Mouse (Mus musculus) myocyte (in vitro differentiated cells): ENCODE measurements around the gene Dkk1. TPM values are rescaled to one million over a fixed set of nuclear protein-coding genes. Genes with fewer than 3 reads are reported as not detected.

Source experiments
- H3K27me3 ChIP-seq: one replicate; pipeline ENCODE4 v1.6.1; 2011; ENCODE audit not compliant: control insufficient read depth, insufficient read depth, insufficient read length
- H3K36me3 ChIP-seq: one replicate; pipeline ENCODE4 v1.6.1; 2011; ENCODE audit not compliant: control insufficient read depth, insufficient read depth
- H3K4me2 ChIP-seq: one replicate; pipeline ENCODE4 v1.6.1; 2011; ENCODE audit warnings: low read depth, control low read depth
- H3K4me3 ChIP-seq: one replicate; pipeline ENCODE4 v1.5.1; 2011; ENCODE audit warnings: mild to moderate bottlenecking, control low read depth, moderate library complexity
- H3K79me2 ChIP-seq: one replicate; pipeline ENCODE4 v1.6.1; 2011; ENCODE audit not compliant: control insufficient read depth, insufficient read depth
- H3ac ChIP-seq: one replicate; pipeline ENCODE4 v1.6.1; 2011; ENCODE audit not compliant: control insufficient read depth, insufficient read length
- CEBPB ChIP-seq: IDR thresholded peaks from 2 replicates; pipeline ENCODE4 v1.6.1; 2011; ENCODE audit warnings: mild to moderate bottlenecking, moderate library complexity; ENCODE audit not compliant: poor library complexity, insufficient read depth, severe bottlenecking
- E2F4 ChIP-seq: IDR thresholded peaks from one replicate; pipeline ENCODE4 v1.6.1; 2011; ENCODE audit warnings: mild to moderate bottlenecking, control low read depth, moderate library complexity; ENCODE audit not compliant: insufficient read depth
- MAX ChIP-seq: IDR thresholded peaks from one replicate; pipeline ENCODE4 v1.6.1; 2011; ENCODE audit warnings: low read depth, mild to moderate bottlenecking, control low read depth
- MYOD1 ChIP-seq, 3 experiments: IDR thresholded peaks; one replicate each; pipeline ENCODE4 v1.6.1; 2011; ENCODE audit warnings: control low read depth in 2 of 3, low read depth in 2 of 3, mild to moderate bottlenecking in 2 of 3, moderate library complexity in 1 of 3; ENCODE audit not compliant: insufficient read length in 2 of 3, control insufficient read depth in 1 of 3
- MYOG ChIP-seq, 3 experiments: IDR thresholded peaks; one replicate each; pipeline ENCODE4 v1.6.1; 2011; ENCODE audit warnings: control low read depth in 2 of 3, low read depth in 2 of 3, mild to moderate bottlenecking in 2 of 3; ENCODE audit not compliant: insufficient read length in 2 of 3, control insufficient read depth in 1 of 3, insufficient read depth in 1 of 3
- POLR2A ChIP-seq: IDR thresholded peaks from one replicate; pipeline ENCODE4 v1.6.1; 2011; ENCODE audit warnings: low read depth, mild to moderate bottlenecking, control low read depth, moderate library complexity; ENCODE audit not compliant: insufficient read length
- POLR2AphosphoS2 ChIP-seq: IDR thresholded peaks from one replicate; pipeline ENCODE4 v1.6.1; 2011; ENCODE audit warnings: low read depth, control low read depth; ENCODE audit not compliant: insufficient read length
- REST ChIP-seq: IDR thresholded peaks from one replicate; pipeline ENCODE4 v1.6.1; 2011; ENCODE audit warnings: mild to moderate bottlenecking, control low read depth, moderate library complexity; ENCODE audit not compliant: insufficient read depth, insufficient read length
- SRF ChIP-seq: IDR thresholded peaks from one replicate; pipeline ENCODE4 v1.6.1; 2011; ENCODE audit warnings: low read depth; ENCODE audit not compliant: control insufficient read depth, insufficient read length
- TCF12 ChIP-seq: IDR thresholded peaks from one replicate; pipeline ENCODE4 v1.6.1; 2011; ENCODE audit warnings: mild to moderate bottlenecking, control low read depth; ENCODE audit not compliant: poor library complexity, insufficient read depth, severe bottlenecking
- TCF3 ChIP-seq: IDR thresholded peaks from one replicate; pipeline ENCODE4 v1.6.1; 2011; ENCODE audit warnings: low read depth, control low read depth; ENCODE audit not compliant: insufficient read length
- USF1 ChIP-seq: IDR thresholded peaks from one replicate; pipeline ENCODE4 v1.6.1; 2011; ENCODE audit warnings: low read depth, mild to moderate bottlenecking, control low read depth, moderate library complexity
- polyA plus RNA-seq: library from polyadenylated mRNA; unstranded; fragments of >200 nt; fragmentation: generic; extraction: Trizol; gene quantifications from one replicate; pipeline ENCODE4 v1.2.1, GENCODE M21; 2012; ENCODE audit warnings: missing spikeins

The Dkk1 gene
- not detected for polyA plus RNA-seq

DNA sequence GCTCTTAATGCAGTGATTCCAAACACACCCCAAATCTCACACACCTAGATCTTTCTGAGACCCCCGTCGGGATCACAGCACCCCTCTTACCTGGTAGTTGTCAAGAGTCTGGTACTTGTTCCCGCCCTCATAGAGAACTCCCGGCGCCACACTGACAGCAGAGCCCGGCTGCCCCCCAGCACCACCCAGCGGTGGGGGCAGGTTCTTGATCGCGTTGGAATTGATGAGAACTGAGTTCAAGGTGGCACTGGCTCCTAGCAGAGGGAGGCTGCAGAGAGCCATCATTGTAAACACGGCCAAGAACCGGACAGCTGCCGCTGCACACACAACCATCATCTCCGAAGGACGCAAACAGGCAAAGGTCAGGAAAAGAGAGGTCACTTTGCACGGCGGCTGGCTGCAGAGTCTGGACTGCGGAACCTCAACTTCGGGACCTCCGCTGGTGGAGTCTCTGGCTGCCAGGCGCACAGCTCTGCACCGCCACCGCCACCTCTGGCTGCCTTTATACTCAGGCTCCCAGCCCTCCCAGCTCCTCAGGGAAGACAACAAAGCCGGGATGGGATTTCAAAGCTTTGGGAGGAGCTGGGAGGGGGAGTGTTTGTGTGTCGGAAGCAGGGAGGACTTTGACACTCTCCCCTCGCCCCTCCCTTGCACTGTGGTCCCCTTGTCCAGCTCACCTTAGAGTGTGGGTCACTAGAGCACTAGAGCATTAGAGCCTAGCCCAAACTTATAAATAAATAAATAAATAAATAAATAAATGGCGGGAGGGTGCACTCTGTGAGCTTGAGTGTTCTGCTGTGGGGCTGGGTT lies at the start of gene Dkk1:
Gene Dkk1, minus strand, starts transcription at position 622 of the 810 bp plus-strand sequence.
- TF ChIP-seq TCF3 = no peak
- no peak for TF ChIP-seq E2F4
- no peak for TF ChIP-seq USF1
- TF ChIP-seq TCF12 = no peak
- TF ChIP-seq REST = no peak
- no peak for TF ChIP-seq MYOD1 (IDR thresholded peaks at IDR 0.05; ENCODE audit: control insufficient read depth in 1 of 3, insufficient read length in 2 of 3, low read depth in 2 of 3)
- no peak for TF ChIP-seq SRF
- TF ChIP-seq POLR2AphosphoS2 = no peak
- Histone ChIP-seq H3ac (no peak within 1 kb of the TSS), H3K36me3 (no peaks in the 10 kb centered on the region), H3K79me2 (no peaks in the 10 kb centered on the region), H3K27me3 (peaks cover 36% of the 10 kb centered on the region), H3K4me2 (no peak within 1 kb of the TSS), H3K4me3 (no peak within 1 kb of the TSS)

- H3K4me3 ChIP-seq = no peak overlapping the region
- H3ac ChIP-seq = no peak overlapping the region
- no peak overlapping the region for H3K4me2 ChIP-seq
- TF ChIP-seq POLR2A (no peak), MYOD1 (IDR thresholded peaks at IDR 0.05; ENCODE audit: control insufficient read depth in 1 of 3, insufficient read length in 2 of 3, low read depth in 2 of 3) (no peak), REST (no peak)
- H3K27me3 ChIP-seq = no peaks in the 10 kb centered on the region
- no peaks in the 10 kb centered on the region for H3K79me2 ChIP-seq
- no peaks in the 10 kb centered on the region for H3K36me3 ChIP-seq
These were observed 36.9 kb upstream of the Dkk1 start for GRCm38 (mm10) chr19:30586366-30586765.

- no peaks in the 10 kb centered on the region for H3K27me3 ChIP-seq
- no peak for TF ChIP-seq MYOD1 (IDR thresholded peaks at IDR 0.05; ENCODE audit: control insufficient read depth in 1 of 3, insufficient read length in 2 of 3, low read depth in 2 of 3)
- TF ChIP-seq REST = no peak
- no peak for TF ChIP-seq MAX
- no peak for TF ChIP-seq E2F4
- TF ChIP-seq CEBPB = no peak
- no peak for TF ChIP-seq POLR2AphosphoS2
- TF ChIP-seq TCF3 = no peak
- TF ChIP-seq TCF12 = no peak
- TF ChIP-seq POLR2A = no peak
- TF ChIP-seq USF1 = no peak
- TF ChIP-seq SRF = no peak
- TF ChIP-seq MYOG (IDR thresholded peaks at IDR 0.05; ENCODE audit: control insufficient read depth in 1 of 3, insufficient read depth in 1 of 3, insufficient read length in 2 of 3, low read depth in 2 of 3) = no peak
These were observed 15.1 kb upstream of the Dkk1 start for GRCm38 (mm10) chr19:30564516-30564915.

DNA sequence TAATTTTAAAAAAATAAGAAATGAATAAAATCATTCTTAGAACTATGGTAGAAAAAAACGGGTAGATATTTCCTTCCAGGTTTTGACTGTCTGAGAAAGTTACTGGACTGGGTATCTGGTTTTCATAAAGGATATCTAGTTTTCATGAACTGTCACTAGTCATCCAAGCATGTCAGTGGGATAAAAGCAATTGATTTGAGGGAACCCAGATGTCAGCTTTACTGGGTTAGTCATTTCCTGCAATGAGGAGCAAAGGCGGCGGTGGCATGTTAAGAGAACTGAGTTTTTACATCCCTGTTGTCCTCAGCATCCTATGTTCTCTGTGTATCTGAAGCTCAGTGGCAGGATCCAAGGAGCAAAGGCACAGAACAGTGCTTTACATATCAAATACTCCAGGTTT lies 14.4 kb upstream of the Dkk1 start:
- Histone ChIP-seq H3K4me2 (no peak overlapping the region), H3ac (no peak overlapping the region), H3K4me3 (no peak overlapping the region), H3K79me2 (no peaks in the 10 kb centered on the region), H3K27me3 (no peaks in the 10 kb centered on the region), H3K36me3 (no peaks in the 10 kb centered on the region)
- no peak for TF ChIP-seq TCF3
- TF ChIP-seq CEBPB = no peak
- TF ChIP-seq POLR2A = no peak
- TF ChIP-seq POLR2AphosphoS2 = no peak
- TF ChIP-seq MYOG (IDR thresholded peaks at IDR 0.05; ENCODE audit: control insufficient read depth in 1 of 3, insufficient read depth in 1 of 3, insufficient read length in 2 of 3, low read depth in 2 of 3) = no peak
- no peak for TF ChIP-seq MYOD1 (IDR thresholded peaks at IDR 0.05; ENCODE audit: control insufficient read depth in 1 of 3, insufficient read length in 2 of 3, low read depth in 2 of 3)
- TF ChIP-seq TCF12 = no peak
- no peak for TF ChIP-seq MAX
- no peak for TF ChIP-seq SRF
- TF ChIP-seq USF1 = no peak
- no peak for TF ChIP-seq REST
- no peak for TF ChIP-seq E2F4

More at GRCm38 (mm10) chr19:30564516-30564915, 15.1 kb upstream of the Dkk1 start:
- Histone ChIP-seq H3K36me3 (no peaks in the 10 kb centered on the region), H3K4me3 (no peak overlapping the region), H3K4me2 (no peak overlapping the region), H3K79me2 (no peaks in the 10 kb centered on the region), H3ac (no peak overlapping the region)

- H3K36me3 ChIP-seq = no peaks in the 10 kb centered on the region
- no peak overlapping the region for H3K4me2 ChIP-seq
- H3K4me3 ChIP-seq = no peak overlapping the region
- H3K79me2 ChIP-seq = no peaks in the 10 kb centered on the region
- H3ac ChIP-seq = no peak overlapping the region
- no peak for TF ChIP-seq CEBPB
- TF ChIP-seq TCF3 = no peak
- no peak for TF ChIP-seq E2F4
- TF ChIP-seq POLR2AphosphoS2 = no peak
- no peak for TF ChIP-seq USF1
- no peak for TF ChIP-seq SRF
- TF ChIP-seq TCF12 = no peak
- no peak for TF ChIP-seq MAX
- no peak for TF ChIP-seq REST
- no peak for TF ChIP-seq MYOG (IDR thresholded peaks at IDR 0.05; ENCODE audit: control insufficient read depth in 1 of 3, insufficient read depth in 1 of 3, insufficient read length in 2 of 3, low read depth in 2 of 3)
- H3K27me3 ChIP-seq = peaks cover 7% of the 10 kb centered on the region
These were observed 8.6 kb upstream of the Dkk1 start for GRCm38 (mm10) chr19:30558024-30558423.
